Mouse (Mus musculus) heart, embryonic 16.5 days (tissue): ENCODE measurements around the gene Irf2bp2. TPM values are rescaled to one million over a fixed set of nuclear protein-coding genes. Genes with fewer than 3 reads are reported as not detected.

Experiments used
- ATAC-seq: fragments of 200-750 bp; cut with Nextera tagmentation; replicated peaks from 2 replicates; pipeline ENCODE4 v1.8.0; 2017; ENCODE audit warnings: moderate number of reproducible peaks; ENCODE audit not compliant: insufficient read depth, low FRiP score; ENCODE audit errors: extremely low read depth
- H3K27ac ChIP-seq: fragments of 300-500 bp; sonication (generic); 2 replicates; pipeline ENCODE4 v1.5.1; 2014; ENCODE audit warnings: mild to moderate bottlenecking, low read length, control low read depth, moderate library complexity
- H3K27me3 ChIP-seq: fragments of 300-500 bp; sonication (generic); 2 replicates; pipeline ENCODE4 v1.6.1; 2014; ENCODE audit warnings: low read length, mixed read lengths; ENCODE audit not compliant: control insufficient read depth, insufficient read depth
- H3K36me3 ChIP-seq: fragments of 300-500 bp; sonication (generic); 2 replicates; pipeline ENCODE4 v1.6.1; 2014; ENCODE audit not compliant: control insufficient read depth, insufficient read depth
- H3K4me1 ChIP-seq: fragments of 300-500 bp; sonication (generic); 2 replicates; pipeline ENCODE4 v1.6.1; 2014; ENCODE audit warnings: low read length, mixed read lengths; ENCODE audit not compliant: control insufficient read depth, insufficient read depth
- H3K4me2 ChIP-seq: fragments of 300-500 bp; sonication (generic); 2 replicates; pipeline ENCODE4 v1.6.1; 2014; ENCODE audit warnings: low read depth, mild to moderate bottlenecking, control low read depth, low read length
- H3K4me3 ChIP-seq: fragments of 300-500 bp; sonication (generic); 2 replicates; pipeline ENCODE4 v1.5.1; 2014; ENCODE audit warnings: mild to moderate bottlenecking, control low read depth, low read length
- H3K9ac ChIP-seq: fragments of 300-500 bp; sonication (generic); 2 replicates; pipeline ENCODE4 v1.6.1; 2014; ENCODE audit warnings: low read length, control low read depth
- H3K9me3 ChIP-seq: fragments of 300-500 bp; sonication (generic); replicated peaks from 2 replicates; pipeline ENCODE4 v1.6.1; 2016; ENCODE audit warnings: low read length; ENCODE audit not compliant: control insufficient read depth
- WGBS: fragments of 180-500 bp; shearing (Covaris S2); extraction: QIAGEN DNeasy Blood & Tissue Kit; methylation state at CpG from one replicate; pipeline ENCODE4 v1.1.7; 2014; 5-methylcytosine and 5-hydroxymethylcytosine counted together
- polyA plus RNA-seq: library from polyadenylated mRNA; unstranded; fragments of >200 nt; fragmentation: Nextera tagmentation; extraction: Ambion mirVana; gene quantifications from 2 replicates; pipeline ENCODE4 v1.2.1, GENCODE M21; 2015

The Irf2bp2 gene
- polyA plus RNA-seq, 1 experiment from 2014 or later = 9.1 TPM

DNA sequence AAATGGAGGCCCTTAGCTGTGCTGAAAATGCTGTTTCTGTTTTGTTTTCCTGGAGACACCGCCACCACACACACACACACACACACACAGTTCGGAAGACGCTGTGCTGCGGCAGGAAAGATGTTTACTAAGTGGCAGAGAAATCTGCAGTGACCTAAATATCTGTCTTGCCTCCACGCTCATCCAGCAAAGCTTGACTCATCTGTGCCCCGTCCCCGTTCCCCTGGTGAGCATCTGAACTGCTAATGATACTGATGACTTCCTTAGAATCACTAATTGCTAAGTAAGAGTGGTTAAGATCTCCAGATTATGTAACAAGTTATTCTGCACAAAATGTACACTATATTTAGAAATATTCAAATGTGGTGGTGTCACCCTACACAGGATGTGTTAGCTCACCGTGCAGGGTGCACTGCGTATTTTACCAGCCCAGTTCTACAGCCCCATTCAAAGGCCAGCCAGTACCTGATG is 8.2 kb downstream of the Irf2bp2 start:
- no peak for ATAC-seq
- Histone ChIP-seq H3K27ac (peak overlapping the region; percentile 96), H3K4me1 (peaks cover 36% of the 10 kb centered on the region), H3K4me2 (0 out of 2 replicates have a peak overlapping the region, but pooled peaks have one; percentile 12), H3K4me3 (no peak overlapping the region), H3K36me3 (peaks cover 10% of the 10 kb centered on the region; the same call in 1 of the 2 replicates), H3K9me3 (no peaks in the 10 kb centered on the region; the same call in 1 of the 2 replicates), H3K9ac (peak overlapping the region; percentile 33), H3K27me3 (no peaks in the 10 kb centered on the region)
- WGBS = 40% methylated on average over 9 of the region's 9 CpGs

GRCm38 (mm10) chr8:126584844-126585231 is 8.9 kb downstream of the Irf2bp2 start:
- Histone ChIP-seq H3K9me3 (peaks cover 4% of the 10 kb centered on the region; the same call in 1 of the 2 replicates), H3K4me1 (peaks cover 36% of the 10 kb centered on the region)
- WGBS = 40% methylated on average over 5 of the region's 5 CpGs

DNA sequence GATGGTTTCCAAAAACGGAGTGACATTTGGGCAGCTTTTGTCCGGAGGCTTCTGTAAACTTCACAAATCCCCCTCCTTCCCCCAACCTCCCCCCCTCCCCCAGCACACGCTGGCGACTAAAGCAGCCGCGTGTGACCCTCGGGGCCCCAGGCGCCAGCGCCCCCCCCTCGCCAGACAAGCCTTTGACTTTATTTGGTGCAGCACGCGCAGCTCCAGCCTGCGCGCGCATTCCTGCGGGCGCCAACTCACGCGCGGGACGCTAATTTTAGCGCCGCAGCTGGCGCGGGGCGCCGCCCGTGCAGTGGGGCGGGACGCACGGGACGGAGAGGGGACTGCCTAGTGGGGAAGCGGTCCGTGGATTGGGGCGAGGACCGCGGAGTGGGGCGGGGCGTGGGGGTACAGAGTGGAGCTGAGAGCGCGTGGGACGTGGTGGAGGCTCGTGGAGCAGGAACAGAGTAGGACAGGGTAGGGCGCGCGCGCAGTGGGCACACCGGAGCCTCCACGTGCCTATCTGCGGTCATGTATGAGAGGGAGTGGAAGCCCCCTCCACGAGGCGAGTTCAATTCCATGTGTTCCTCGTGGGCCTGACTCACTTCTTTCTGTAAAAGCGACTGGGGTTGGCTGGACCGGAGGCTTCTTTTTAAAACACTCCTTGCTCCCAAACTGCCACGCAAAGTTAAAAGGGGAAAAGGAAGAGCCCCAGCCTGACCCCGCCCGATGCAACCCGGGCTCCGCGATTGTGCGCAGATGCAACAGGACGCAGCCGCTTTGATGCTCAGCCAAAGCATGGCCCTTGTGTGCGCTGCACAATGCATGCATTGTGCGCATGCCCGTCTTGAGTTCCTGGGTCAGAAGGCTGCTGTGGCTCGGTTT is 9.6 kb downstream of the Irf2bp2 start:
- Histone ChIP-seq H3K9ac (peak overlapping the region; percentile 84), H3K36me3 (peaks cover 9% of the 10 kb centered on the region), H3K9me3 (peaks cover 4% of the 10 kb centered on the region; the same call in 1 of the 2 replicates), H3K4me2 (peak overlapping the region; percentile 78), H3K27me3 (no peaks in the 10 kb centered on the region), H3K4me3 (peak overlapping the region; percentile 48), H3K4me1 (peaks cover 36% of the 10 kb centered on the region), H3K27ac (peak overlapping the region; percentile 96)
- peak; percentile 76 for ATAC-seq
- under 1% methylated on average over 68 of the region's 68 CpGs for WGBS

More at GRCm38 (mm10) chr8:126584844-126585231, 8.9 kb downstream of the Irf2bp2 start:
- H3K36me3 ChIP-seq = peaks cover 9% of the 10 kb centered on the region
- H3K27ac ChIP-seq = peak overlapping the region; percentile 96
- H3K4me2 ChIP-seq = peak overlapping the region; percentile 78
- no peaks in the 10 kb centered on the region for H3K27me3 ChIP-seq
- ATAC-seq = no peak
- peak overlapping the region; percentile 84 for H3K9ac ChIP-seq
- H3K4me3 ChIP-seq = peak overlapping the region; percentile 48

DNA sequence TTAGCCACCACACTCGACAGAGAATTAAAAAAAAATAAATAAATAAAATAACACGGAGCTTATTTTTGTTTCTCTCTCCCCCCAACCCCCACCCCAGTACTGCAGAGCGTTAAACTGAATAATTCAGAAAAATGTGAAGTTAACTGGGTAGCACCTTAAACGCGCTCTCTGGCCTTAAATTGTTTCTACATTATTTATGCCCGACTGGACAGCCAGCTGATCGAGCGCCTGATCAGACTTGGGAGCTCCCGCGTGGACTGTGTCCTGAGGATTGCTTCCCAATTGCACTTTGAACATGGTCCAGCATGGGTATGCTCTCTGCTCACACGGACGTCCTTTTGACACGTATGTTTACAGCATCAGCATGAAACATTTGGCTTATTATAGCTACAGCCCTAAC is 10.3 kb downstream of the Irf2bp2 start:
- peak overlapping the region; percentile 84 for H3K9ac ChIP-seq
- H3K9me3 ChIP-seq = peaks cover 4% of the 10 kb centered on the region; the same call in 1 of the 2 replicates
- H3K4me2 ChIP-seq = peak overlapping the region; percentile 78
- H3K4me3 ChIP-seq = peak overlapping the region; percentile 48
- peak overlapping the region; percentile 96 for H3K27ac ChIP-seq
- peaks cover 9% of the 10 kb centered on the region for H3K36me3 ChIP-seq
- peak; percentile 46 for ATAC-seq
- peaks cover 36% of the 10 kb centered on the region for H3K4me1 ChIP-seq
- WGBS = 6% methylated on average over 13 of the region's 13 CpGs
- no peaks in the 10 kb centered on the region for H3K27me3 ChIP-seq

DNA sequence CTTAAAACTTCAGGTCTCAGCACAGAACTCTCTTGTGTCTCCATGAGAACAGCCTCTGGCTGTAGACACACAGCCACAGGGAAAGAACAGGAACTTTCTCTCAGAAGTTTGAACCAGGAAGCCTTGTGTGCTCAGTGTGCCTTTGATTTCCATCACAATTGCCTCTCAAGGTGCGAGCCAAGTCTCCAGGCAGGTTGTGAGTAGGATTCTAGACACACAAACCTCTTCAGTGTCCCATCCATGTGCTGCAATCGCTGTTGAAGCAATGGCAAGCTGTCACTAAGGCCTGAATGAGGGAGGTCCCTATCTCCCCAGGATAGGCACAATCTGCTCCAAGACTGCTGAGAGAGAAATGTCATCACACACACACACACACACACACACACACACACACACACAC is 10.8 kb downstream of the Irf2bp2 start:
- no peak for ATAC-seq
- Histone ChIP-seq H3K4me3 (no peak overlapping the region; the same call in 1 of the 2 replicates), H3K27ac (peak overlapping the region; percentile 96), H3K9ac (peak overlapping the region; percentile 84), H3K9me3 (peaks cover 4% of the 10 kb centered on the region; the same call in 1 of the 2 replicates), H3K36me3 (peaks cover 9% of the 10 kb centered on the region), H3K27me3 (no peaks in the 10 kb centered on the region), H3K4me2 (peak overlapping the region; percentile 78; the same call in 1 of the 2 replicates), H3K4me1 (peaks cover 36% of the 10 kb centered on the region)
- 41% methylated on average over 2 of the region's 2 CpGs for WGBS

DNA sequence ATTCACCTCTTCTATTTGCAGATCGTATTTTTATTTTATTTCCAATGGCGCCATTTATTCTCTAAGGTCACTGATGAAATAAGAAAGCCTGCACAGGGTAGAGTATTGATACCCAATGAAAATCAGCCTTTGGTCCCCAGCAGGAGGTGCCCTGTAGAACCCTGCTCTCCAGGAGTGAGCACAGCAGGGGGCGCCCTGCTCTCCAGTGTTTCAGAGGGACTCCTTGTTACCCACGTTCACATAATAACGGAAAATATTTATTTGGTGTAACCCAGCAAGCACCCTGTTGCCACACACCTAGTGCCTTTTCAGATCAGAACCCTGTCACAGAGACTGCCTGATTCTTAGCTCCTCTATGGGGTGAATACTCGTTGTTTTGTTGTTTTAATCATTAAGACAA is 11.3 kb downstream of the Irf2bp2 start:
- no peak overlapping the region for H3K4me3 ChIP-seq
- no peaks in the 10 kb centered on the region for H3K27me3 ChIP-seq
- H3K9me3 ChIP-seq = peaks cover 4% of the 10 kb centered on the region; the same call in 1 of the 2 replicates
- H3K27ac ChIP-seq = peak overlapping the region; percentile 96
- H3K4me2 ChIP-seq = no peak overlapping the region
- no peak for ATAC-seq
- 32% methylated on average over 6 of the region's 6 CpGs for WGBS
- H3K36me3 ChIP-seq = peaks cover 9% of the 10 kb centered on the region
- peak overlapping the region; percentile 84; the same call in 1 of the 2 replicates for H3K9ac ChIP-seq
- peaks cover 32% of the 10 kb centered on the region for H3K4me1 ChIP-seq

- no peaks in the 10 kb centered on the region for H3K27me3 ChIP-seq
- H3K27ac ChIP-seq = no peak overlapping the region
- H3K4me1 ChIP-seq = peaks cover 25% of the 10 kb centered on the region
- no peak overlapping the region for H3K4me2 ChIP-seq
- H3K9ac ChIP-seq = no peak overlapping the region
- H3K4me3 ChIP-seq = no peak overlapping the region
- peaks cover 7% of the 10 kb centered on the region for H3K36me3 ChIP-seq
- H3K9me3 ChIP-seq = peaks cover 4% of the 10 kb centered on the region; the same call in 1 of the 2 replicates
- 94% methylated on average over 6 of the region's 6 CpGs for WGBS
- no peak for ATAC-seq
Observed at GRCm38 (mm10) chr8:126581662-126582061, 12.1 kb downstream of the Irf2bp2 start.

GRCm38 (mm10) chr8:126580826-126581225 is 13.0 kb downstream of the Irf2bp2 start:
- no peak overlapping the region for H3K9ac ChIP-seq
- WGBS = 96% methylated on average over 4 of the region's 4 CpGs
- ATAC-seq = no peak
- no peaks in the 10 kb centered on the region for H3K27me3 ChIP-seq
- peaks cover 3% of the 10 kb centered on the region; the same call in 1 of the 2 replicates for H3K36me3 ChIP-seq
- H3K4me3 ChIP-seq = no peak overlapping the region
- no peak overlapping the region for H3K27ac ChIP-seq
- H3K4me1 ChIP-seq = peaks cover 19% of the 10 kb centered on the region
- peaks cover 4% of the 10 kb centered on the region; the same call in 1 of the 2 replicates for H3K9me3 ChIP-seq
- H3K4me2 ChIP-seq = no peak overlapping the region

- no peak for ATAC-seq
- H3K9ac ChIP-seq = no peak overlapping the region
- peaks cover 4% of the 10 kb centered on the region; the same call in 1 of the 2 replicates for H3K9me3 ChIP-seq
- peaks cover 3% of the 10 kb centered on the region; the same call in 1 of the 2 replicates for H3K36me3 ChIP-seq
- H3K27ac ChIP-seq = no peak overlapping the region
- H3K4me2 ChIP-seq = no peak overlapping the region
- H3K27me3 ChIP-seq = no peaks in the 10 kb centered on the region
- peaks cover 12% of the 10 kb centered on the region for H3K4me1 ChIP-seq
- H3K4me3 ChIP-seq = no peak overlapping the region
- WGBS = 90% methylated on average over 1 of the region's 1 CpGs
Observed at GRCm38 (mm10) chr8:126580086-126580485, 13.7 kb downstream of the Irf2bp2 start.
